Mouse (Mus musculus): ENCODE data around the gene Slc9a1. TPM values are rescaled to one million over a fixed set of nuclear protein-coding genes. Genes with fewer than 3 reads are reported as not detected.

The Slc9a1 gene
- polyA plus RNA-seq, 1 experiment from 2014 or later = 8.0 TPM

DNA sequence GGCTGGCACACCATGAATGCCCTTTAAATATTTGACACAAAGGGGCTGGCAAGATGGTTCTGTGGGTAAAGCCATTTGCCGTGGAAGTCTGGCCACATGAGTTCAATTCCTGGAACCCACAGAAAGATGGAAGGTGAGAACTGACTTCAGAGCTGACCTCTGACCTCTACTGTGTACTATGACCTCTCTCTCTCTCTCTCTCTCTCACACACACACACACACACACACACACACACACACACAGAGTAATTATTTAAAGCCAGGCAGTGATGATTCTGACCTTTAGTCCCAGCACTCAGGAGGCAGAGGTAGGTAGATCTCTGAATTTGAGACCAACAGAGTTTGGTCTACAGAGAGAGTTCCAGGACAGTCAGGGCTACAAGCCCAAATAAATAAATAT is 90.5 kb downstream of the Slc9a1 start:
- H3K4me1 ChIP-seq (replicated peaks) = peaks cover 10% of the 10 kb centered on the region
- no peak overlapping the region for H3K4me3 ChIP-seq
- no peaks in the 10 kb centered on the region for H3K9me3 ChIP-seq
- no peaks in the 10 kb centered on the region for H3K27me3 ChIP-seq (ENCODE audit: insufficient read depth, poor library complexity, severe bottlenecking)
- no peak overlapping the region for H3K27ac ChIP-seq
- WGBS = 84% methylated on average over 1 of the region's 1 CpGs
- no peak for DNase-seq (ENCODE audit: low spot score)
- H3K36me3 ChIP-seq = no peaks in the 10 kb centered on the region

DNA sequence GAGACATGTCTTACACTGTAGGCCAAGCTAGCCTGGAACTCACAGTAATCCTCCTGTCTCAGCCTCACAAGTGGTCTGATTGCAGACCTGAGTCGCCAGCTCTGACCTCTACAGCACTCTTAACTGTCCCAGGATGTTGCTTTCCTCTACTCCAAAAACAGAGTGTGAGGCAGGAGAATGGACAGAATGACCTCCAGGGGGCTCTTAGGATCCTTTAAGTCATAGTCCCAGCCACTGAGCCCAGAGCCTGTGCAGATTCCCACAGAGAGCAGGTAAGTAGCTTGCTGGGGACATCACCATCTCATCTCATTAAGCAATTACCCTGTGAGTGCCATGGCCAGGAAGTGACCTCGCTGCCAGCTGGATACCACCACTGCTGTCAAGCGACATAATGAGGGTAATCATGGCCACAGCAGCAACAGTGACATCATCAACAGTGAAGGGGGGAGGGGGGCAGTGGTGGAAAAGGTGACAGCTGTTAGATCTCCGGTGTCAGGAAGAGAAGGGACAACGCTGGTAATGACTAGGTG is 91.4 kb downstream of the Slc9a1 start:
- WGBS = 45% methylated on average over 5 of the region's 5 CpGs
- H3K4me1 ChIP-seq (replicated peaks) = peaks cover 10% of the 10 kb centered on the region

DNA sequence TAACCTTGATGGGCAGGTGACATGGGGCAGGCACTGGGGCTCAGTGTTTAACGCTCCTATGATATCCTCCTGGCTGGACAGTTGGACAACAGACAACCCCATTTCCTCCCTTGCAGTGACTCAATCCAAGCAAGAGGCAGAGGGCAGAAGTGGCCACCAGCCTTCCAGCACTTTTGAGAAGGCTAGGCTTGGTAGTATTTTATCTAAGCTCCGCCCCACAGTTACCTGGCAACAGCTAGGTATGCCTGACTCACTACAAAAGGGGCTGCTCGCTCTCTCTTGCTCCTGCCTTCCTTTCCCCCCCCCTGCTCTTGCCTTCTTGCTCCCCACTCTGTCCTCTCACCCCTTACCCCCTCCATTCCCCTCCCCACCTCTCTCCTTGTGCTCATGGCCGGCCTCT is 91.9 kb downstream of the Slc9a1 start:
- Histone ChIP-seq H3K4me1 (replicated peaks) (peaks cover 10% of the 10 kb centered on the region), H3K27me3 (ENCODE audit: insufficient read depth, poor library complexity, severe bottlenecking) (no peaks in the 10 kb centered on the region), H3K9me3 (no peaks in the 10 kb centered on the region), H3K36me3 (no peaks in the 10 kb centered on the region), H3K27ac (no peak overlapping the region), H3K4me3 (no peak overlapping the region)
- WGBS = 71% methylated on average over 4 of the region's 4 CpGs
- DNase-seq (ENCODE audit: low spot score) = no peak

More for the DNA sequence above, 91.4 kb downstream of the Slc9a1 start:
- Histone ChIP-seq H3K4me3 (no peak overlapping the region), H3K9me3 (no peaks in the 10 kb centered on the region), H3K27ac (no peak overlapping the region), H3K27me3 (ENCODE audit: insufficient read depth, poor library complexity, severe bottlenecking) (no peaks in the 10 kb centered on the region), H3K36me3 (no peaks in the 10 kb centered on the region)
- no peak for DNase-seq (ENCODE audit: low spot score)

DNA sequence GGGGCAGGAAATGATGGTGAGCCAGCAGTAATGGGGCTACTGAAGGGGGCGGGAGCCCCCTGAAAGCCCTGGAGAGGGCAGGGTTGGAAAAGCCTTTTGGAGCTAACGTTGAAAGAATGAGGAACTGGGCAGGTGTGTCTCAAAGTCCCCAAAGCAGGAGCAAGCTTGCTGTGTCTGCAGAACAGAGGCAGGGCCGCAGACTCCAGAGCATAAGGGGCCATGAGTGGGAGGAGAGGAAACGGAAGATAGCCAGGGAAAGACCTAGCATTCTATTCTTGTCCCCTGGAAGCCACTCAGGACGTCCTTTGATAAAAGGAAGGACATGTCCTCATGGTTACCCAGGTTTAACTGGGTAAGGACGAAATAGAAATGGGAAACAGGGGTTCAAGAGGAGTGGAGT is 93.7 kb downstream of the Slc9a1 start:
- WGBS = 71% methylated on average over 6 of the region's 6 CpGs
- Histone ChIP-seq H3K36me3 (no peaks in the 10 kb centered on the region), H3K27me3 (ENCODE audit: insufficient read depth, poor library complexity, severe bottlenecking) (peaks cover 6% of the 10 kb centered on the region; the same call in 1 of the 2 replicates), H3K4me3 (no peak overlapping the region), H3K27ac (0 out of 2 replicates have a peak overlapping the region, but pooled peaks have one; percentile 12), H3K4me1 (replicated peaks) (peaks cover 16% of the 10 kb centered on the region), H3K9me3 (no peaks in the 10 kb centered on the region)
- DNase-seq (ENCODE audit: low spot score) = no peak

DNA sequence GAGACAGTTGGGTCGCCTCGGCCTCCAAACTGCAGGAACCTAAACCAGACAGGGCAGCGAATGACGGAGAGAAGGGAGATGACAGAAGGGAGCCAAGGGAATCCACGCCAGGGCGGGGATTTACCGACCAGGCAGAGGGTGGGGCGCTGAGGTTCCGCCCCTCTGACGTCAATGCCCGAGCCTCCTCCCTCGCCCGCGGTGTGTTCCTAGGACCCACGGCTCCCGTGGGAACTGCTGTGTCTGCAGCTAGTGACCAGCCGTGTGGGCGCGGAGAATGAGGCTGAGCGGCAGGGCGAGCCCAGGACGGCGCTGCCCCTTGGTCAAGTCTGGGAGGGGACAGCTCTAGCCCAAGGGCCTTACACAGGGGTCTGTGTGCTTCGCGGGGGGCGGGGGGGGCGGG is 98.6 kb downstream of the Slc9a1 start:
- DNase-seq (ENCODE audit: low spot score) = peak; percentile 64
- H3K36me3 ChIP-seq = no peaks in the 10 kb centered on the region
- peaks cover 21% of the 10 kb centered on the region for H3K4me1 ChIP-seq (replicated peaks)
- H3K27ac ChIP-seq = 0 out of 2 replicates have a peak overlapping the region, but pooled peaks have one; percentile 24
- H3K4me3 ChIP-seq = peak overlapping the region; percentile 58
- H3K9me3 ChIP-seq = peaks cover 5% of the 10 kb centered on the region
- peaks cover 31% of the 10 kb centered on the region for H3K27me3 ChIP-seq (ENCODE audit: insufficient read depth, poor library complexity, severe bottlenecking)
- WGBS = under 1% methylated on average over 27 of the region's 27 CpGs

- WGBS = 21% methylated on average over 12 of the region's 12 CpGs
These were observed 99.6 kb downstream of the Slc9a1 start for GRCm38 (mm10) chr4:133469122-133469521.

GRCm38 (mm10) chr4:133471135-133471821 is 101.8 kb downstream of the Slc9a1 start:
- DNase-seq (ENCODE audit: low spot score) = no peak
- Histone ChIP-seq H3K27ac (no peak overlapping the region), H3K9me3 (peaks cover 5% of the 10 kb centered on the region), H3K36me3 (no peaks in the 10 kb centered on the region), H3K4me3 (no peak overlapping the region), H3K27me3 (ENCODE audit: insufficient read depth, poor library complexity, severe bottlenecking) (peaks cover 36% of the 10 kb centered on the region), H3K4me1 (replicated peaks) (peaks cover 21% of the 10 kb centered on the region)
- WGBS = 79% methylated on average over 7 of the region's 7 CpGs

More at GRCm38 (mm10) chr4:133469122-133469521, 99.6 kb downstream of the Slc9a1 start:
- H3K4me3 ChIP-seq = peak overlapping the region; percentile 58; the same call in 1 of the 2 replicates
- H3K9me3 ChIP-seq = peaks cover 5% of the 10 kb centered on the region
- no peak for DNase-seq (ENCODE audit: low spot score)
- peaks cover 31% of the 10 kb centered on the region for H3K27me3 ChIP-seq (ENCODE audit: insufficient read depth, poor library complexity, severe bottlenecking)
- no peak overlapping the region for H3K27ac ChIP-seq
- H3K36me3 ChIP-seq = no peaks in the 10 kb centered on the region
- H3K4me1 ChIP-seq (replicated peaks) = peaks cover 21% of the 10 kb centered on the region

Other genes with a start within 250 kb of the Slc9a1 start
- 42.1 and 67.1 TPM in 2 replicates for gene Wasf2, start 239.2 kb upstream of the Slc9a1 start, polyA plus RNA-seq (2016; fragmentation: Nextera tagmentation; extraction: Ambion mirVana)
- 1.1 and 2.2 TPM in 2 replicates for gene Cd164l2, start 157.6 kb upstream of the Slc9a1 start, polyA plus RNA-seq (2016; fragmentation: Nextera tagmentation; extraction: Ambion mirVana)
- 0.32 and 0.35 TPM in 2 replicates for gene Gpr3, start 157.2 kb upstream of the Slc9a1 start, polyA plus RNA-seq (2016; fragmentation: Nextera tagmentation; extraction: Ambion mirVana)
- gene Map3k6, start 128.9 kb upstream of the Slc9a1 start, polyA plus RNA-seq (2016; fragmentation: Nextera tagmentation; extraction: Ambion mirVana) = 1.7 and 1.9 TPM in 2 replicates
- 1.2 and 1.6 TPM in 2 replicates for gene Sytl1, start 106.6 kb upstream of the Slc9a1 start, polyA plus RNA-seq (2016; fragmentation: Nextera tagmentation; extraction: Ambion mirVana)
- gene Tmem222, start 91.9 kb upstream of the Slc9a1 start, polyA plus RNA-seq (2016; fragmentation: Nextera tagmentation; extraction: Ambion mirVana) = 82.8 and 87.8 TPM in 2 replicates
- gene Wdtc1, start 16.2 kb upstream of the Slc9a1 start, polyA plus RNA-seq (2016; fragmentation: Nextera tagmentation; extraction: Ambion mirVana) = 19.5 and 22.0 TPM in 2 replicates
- gene Tent5b, start 110.4 kb downstream of the Slc9a1 start, polyA plus RNA-seq (2016; fragmentation: Nextera tagmentation; extraction: Ambion mirVana) = 1.2 and 2.1 TPM in 2 replicates
- gene Trnp1, start 128.8 kb downstream of the Slc9a1 start, polyA plus RNA-seq (2016; fragmentation: Nextera tagmentation; extraction: Ambion mirVana) = 1.1 and 1.3 TPM in 2 replicates
- 3.9 and 5.6 TPM in 2 replicates for gene Kdf1, start 149.3 kb downstream of the Slc9a1 start, polyA plus RNA-seq (2016; fragmentation: Nextera tagmentation; extraction: Ambion mirVana)
- gene Nudc, start 176.3 kb downstream of the Slc9a1 start, polyA plus RNA-seq (2016; fragmentation: Nextera tagmentation; extraction: Ambion mirVana) = 438 and 476 TPM in 2 replicates
- 0.31 TPM in 1 of 2 replicates, not detected in the other for gene Nr0b2, start 183.7 kb downstream of the Slc9a1 start, polyA plus RNA-seq (2016; fragmentation: Nextera tagmentation; extraction: Ambion mirVana)
- 10.0 and 10.8 TPM in 2 replicates for gene Gpatch3, start 205.0 kb downstream of the Slc9a1 start, polyA plus RNA-seq (2016; fragmentation: Nextera tagmentation; extraction: Ambion mirVana)
- 28.5 and 29.1 TPM in 2 replicates for gene Gpn2, start 214.7 kb downstream of the Slc9a1 start, polyA plus RNA-seq (2016; fragmentation: Nextera tagmentation; extraction: Ambion mirVana)
- 16.5 and 33.5 TPM in 2 replicates for gene Sfn, start 232.5 kb downstream of the Slc9a1 start, polyA plus RNA-seq (2016; fragmentation: Nextera tagmentation; extraction: Ambion mirVana)

All from hindbrain, embryonic 10.5 days (tissue).